Mouse (Mus musculus): ENCODE measurements at regions not wholly inside any gene's neighbourhood (a gene's known extent, or its start where the extent isn't known, plus 50 kb on each side); places are given as distances from the start of the nearest gene placed in this dataset.

DNA sequence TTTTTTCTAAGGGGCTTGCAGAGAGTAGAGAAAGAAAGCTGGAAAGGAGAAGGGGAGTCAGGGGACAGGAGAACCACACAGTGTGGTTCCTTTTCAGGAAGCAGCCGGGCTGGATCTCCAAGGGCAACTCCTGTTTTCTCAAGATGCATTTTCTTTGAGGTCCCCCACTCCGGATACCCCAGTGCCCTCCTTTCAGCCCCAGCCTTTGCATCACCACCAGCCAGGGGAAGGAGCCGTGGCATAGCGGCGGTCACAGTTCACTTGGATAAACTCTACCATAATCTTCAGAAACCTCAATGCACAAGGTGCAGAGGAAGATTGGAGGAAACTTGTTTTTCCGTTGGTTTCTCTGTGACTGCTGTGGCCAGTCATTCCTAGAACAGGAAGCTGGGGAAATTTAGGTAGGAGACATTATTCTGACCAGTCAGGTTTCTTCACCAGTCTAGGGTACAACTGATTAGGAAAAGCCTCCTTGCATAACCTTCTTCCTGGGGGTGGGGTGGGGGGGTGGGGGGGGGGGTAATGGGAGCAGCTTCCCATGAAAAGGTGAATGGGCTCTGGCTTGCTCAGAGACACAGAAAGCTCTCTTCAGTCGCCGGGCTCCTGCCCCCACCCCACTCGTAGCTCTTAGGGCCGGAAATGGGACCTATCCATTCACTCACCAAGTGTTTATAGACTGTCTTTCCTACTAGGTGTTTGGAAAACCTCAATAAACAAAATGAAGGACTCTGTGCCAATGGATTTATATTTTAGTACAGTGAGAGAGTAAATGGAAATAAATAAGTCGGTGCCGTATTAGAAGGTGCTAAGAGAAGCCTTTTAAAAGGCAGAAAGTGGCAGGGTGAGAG lies 196.6 kb downstream of the Gsdmc2 start:
- Histone ChIP-seq H3K9ac (no peak overlapping the region), H3K9me3 (ENCODE audit: low read length) (no peaks in the 10 kb centered on the region), H3K4me3 (ENCODE audit: low read depth, low read length) (no peak overlapping the region), H3K4me2 (ENCODE audit: low read depth) (no peak overlapping the region), H3K36me3 (ENCODE audit: insufficient read depth) (no peaks in the 10 kb centered on the region), H3K27me3 (ENCODE audit: insufficient read depth, low read length) (no peaks in the 10 kb centered on the region), H3K4me1 (ENCODE audit: insufficient read depth) (peaks cover 7% of the 10 kb centered on the region; the same call in 1 of the 2 replicates), H3K27ac (ENCODE audit: low read depth, low read length) (no peak overlapping the region)
- no peak for TF ChIP-seq CTCF (IDR thresholded peaks at IDR 0.05; ENCODE audit: low read depth)
- WGBS, result 87% methylated on average over 12 of the region's 12 CpGs
- ATAC-seq (no peak), DNase-seq (no peak)

DNA sequence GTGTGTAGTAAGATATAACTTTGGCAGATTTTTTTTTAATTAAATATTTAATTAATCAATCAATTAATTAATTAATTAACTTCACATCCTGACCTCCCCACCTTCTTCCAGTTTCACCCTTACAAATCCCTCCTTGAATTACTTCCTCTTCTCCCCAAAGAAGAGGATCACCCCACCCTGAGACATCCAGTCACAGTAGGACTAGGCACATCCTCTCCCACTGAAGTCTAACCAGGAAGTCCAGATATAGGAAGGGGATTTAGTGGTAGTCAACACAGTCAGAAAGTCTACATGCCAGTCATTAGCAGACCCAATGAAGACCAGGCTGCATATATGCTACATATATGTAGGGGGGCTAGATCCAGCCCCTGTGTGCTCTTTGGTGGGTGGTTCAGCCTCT lies 220.2 kb downstream of the Gsdmc2 start:
- Histone ChIP-seq H3K4me2 (ENCODE audit: low read depth) (no peak overlapping the region), H3K9ac (no peak overlapping the region), H3K4me1 (ENCODE audit: insufficient read depth) (no peaks in the 10 kb centered on the region), H3K4me3 (ENCODE audit: low read depth, low read length) (no peak overlapping the region), H3K27ac (ENCODE audit: low read depth, low read length) (no peak overlapping the region), H3K27me3 (ENCODE audit: insufficient read depth, low read length) (no peaks in the 10 kb centered on the region), H3K36me3 (ENCODE audit: insufficient read depth) (no peaks in the 10 kb centered on the region), H3K9me3 (ENCODE audit: low read length) (no peaks in the 10 kb centered on the region)
- TF ChIP-seq CTCF (IDR thresholded peaks at IDR 0.05; ENCODE audit: low read depth), result no peak
- DNase-seq, result no peak
- ATAC-seq, result no peak

DNA sequence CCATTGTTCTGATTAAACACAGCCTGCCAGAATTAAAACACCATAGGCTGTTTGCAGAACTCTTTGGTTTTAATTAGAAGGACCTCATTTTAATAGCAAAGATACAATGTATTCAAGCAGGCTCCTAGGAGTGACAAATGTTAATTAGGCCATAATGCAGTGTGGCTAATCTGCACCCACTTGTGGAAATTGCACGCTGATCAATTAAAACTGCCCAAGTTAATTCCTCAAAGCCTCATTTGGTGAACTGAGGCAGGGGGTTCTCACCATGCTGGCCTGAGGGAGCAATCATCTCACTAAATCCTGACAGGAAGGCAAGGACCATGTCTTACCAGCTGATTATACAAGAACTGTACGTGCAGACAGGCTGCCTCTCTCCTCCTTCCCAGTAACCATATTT lies 220.7 kb downstream of the Gsdmc2 start:
- H3K4me3 ChIP-seq (ENCODE audit: low read depth, low read length), result no peak overlapping the region
- DNase-seq (no peak), ATAC-seq (no peak)
- TF ChIP-seq CTCF (IDR thresholded peaks at IDR 0.05; ENCODE audit: low read depth), result no peak
- no peaks in the 10 kb centered on the region for H3K9me3 ChIP-seq (ENCODE audit: low read length)
- H3K36me3 ChIP-seq (ENCODE audit: insufficient read depth), result no peaks in the 10 kb centered on the region
- no peak overlapping the region for H3K9ac ChIP-seq
- H3K4me1 ChIP-seq (ENCODE audit: insufficient read depth), result no peaks in the 10 kb centered on the region
- H3K4me2 ChIP-seq (ENCODE audit: low read depth), result no peak overlapping the region
- WGBS, result 12% methylated on average over 2 of the region's 2 CpGs
- H3K27me3 ChIP-seq (ENCODE audit: insufficient read depth, low read length), result no peaks in the 10 kb centered on the region
- H3K27ac ChIP-seq (ENCODE audit: low read depth, low read length), result no peak overlapping the region

DNA sequence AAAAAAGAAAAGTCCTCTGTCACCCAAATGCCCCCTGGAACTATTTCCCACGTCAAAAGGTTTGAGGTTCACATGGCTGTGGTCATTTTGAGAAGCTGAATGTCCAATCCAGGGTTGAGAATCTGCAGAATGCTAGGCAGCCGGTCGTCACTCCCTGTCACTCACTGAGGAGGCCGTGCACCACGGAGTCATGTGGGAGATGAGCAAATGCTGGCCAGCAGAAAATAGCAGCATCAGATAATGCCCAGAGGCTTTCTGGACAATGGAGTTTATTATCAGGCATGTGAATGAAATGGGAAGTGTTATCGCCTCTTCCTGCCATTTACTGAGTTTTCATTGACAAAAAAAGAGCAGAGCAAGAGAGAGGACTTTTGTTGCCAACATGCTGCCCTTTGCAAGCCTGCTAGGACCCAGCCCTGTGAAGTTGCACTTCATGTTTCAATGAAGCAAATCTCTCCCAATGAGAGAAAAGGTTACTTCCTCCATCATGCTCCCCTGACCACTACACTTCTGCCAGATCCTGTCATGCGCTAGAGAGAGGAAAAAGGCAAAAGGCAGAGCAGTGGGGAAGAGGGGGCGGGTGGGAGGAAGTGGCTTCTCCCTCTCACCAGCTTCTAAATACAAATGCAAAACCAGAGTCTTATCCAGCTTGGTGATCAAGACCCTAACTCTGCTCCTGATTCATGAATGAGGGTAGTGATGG lies 228.3 kb downstream of the Gsdmc2 start:
- TF ChIP-seq CTCF (IDR thresholded peaks at IDR 0.05; ENCODE audit: low read depth), result no peak
- Histone ChIP-seq H3K4me3 (ENCODE audit: low read depth, low read length) (no peak overlapping the region), H3K9ac (no peak overlapping the region), H3K9me3 (ENCODE audit: low read length) (no peaks in the 10 kb centered on the region), H3K36me3 (ENCODE audit: insufficient read depth) (no peaks in the 10 kb centered on the region), H3K27me3 (ENCODE audit: insufficient read depth, low read length) (no peaks in the 10 kb centered on the region), H3K27ac (ENCODE audit: low read depth, low read length) (no peak overlapping the region), H3K4me2 (ENCODE audit: low read depth) (no peak overlapping the region), H3K4me1 (ENCODE audit: insufficient read depth) (no peaks in the 10 kb centered on the region)
- 74% methylated on average over 8 of the region's 8 CpGs for WGBS
- no peak for ATAC-seq
- no peak for DNase-seq

DNA sequence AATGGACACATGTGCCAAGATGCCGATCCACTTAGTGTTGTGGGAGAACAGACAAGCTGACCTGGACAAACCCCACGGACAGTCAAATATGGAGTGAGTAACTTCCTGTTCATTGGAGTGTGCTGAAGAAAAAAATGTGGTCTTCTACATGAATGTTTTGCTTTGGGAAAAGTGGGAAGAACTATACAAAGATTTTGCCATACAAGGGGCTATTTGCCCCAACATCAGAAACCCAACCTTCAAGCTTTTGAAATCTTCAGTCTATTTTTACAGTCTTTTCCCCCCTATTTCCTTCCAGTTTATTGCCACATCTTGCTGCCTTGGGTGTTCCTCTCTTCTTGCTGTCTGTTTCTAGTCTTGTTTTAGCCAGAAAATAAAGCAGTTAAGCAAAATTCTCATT lies 230.8 kb downstream of the Gsdmc2 start:
- no peaks in the 10 kb centered on the region for H3K36me3 ChIP-seq (ENCODE audit: insufficient read depth)
- no peak overlapping the region for H3K9ac ChIP-seq
- no peak overlapping the region for H3K4me3 ChIP-seq (ENCODE audit: low read depth, low read length)
- H3K27ac ChIP-seq (ENCODE audit: low read depth, low read length), result no peak overlapping the region
- no peaks in the 10 kb centered on the region for H3K9me3 ChIP-seq (ENCODE audit: low read length)
- H3K4me1 ChIP-seq (ENCODE audit: insufficient read depth), result no peaks in the 10 kb centered on the region
- no peaks in the 10 kb centered on the region for H3K27me3 ChIP-seq (ENCODE audit: insufficient read depth, low read length)
- no peak overlapping the region for H3K4me2 ChIP-seq (ENCODE audit: low read depth)
- ATAC-seq (no peak), DNase-seq (no peak)
- 92% methylated on average over 2 of the region's 2 CpGs for WGBS
- no peak for TF ChIP-seq CTCF (IDR thresholded peaks at IDR 0.05; ENCODE audit: low read depth)

DNA sequence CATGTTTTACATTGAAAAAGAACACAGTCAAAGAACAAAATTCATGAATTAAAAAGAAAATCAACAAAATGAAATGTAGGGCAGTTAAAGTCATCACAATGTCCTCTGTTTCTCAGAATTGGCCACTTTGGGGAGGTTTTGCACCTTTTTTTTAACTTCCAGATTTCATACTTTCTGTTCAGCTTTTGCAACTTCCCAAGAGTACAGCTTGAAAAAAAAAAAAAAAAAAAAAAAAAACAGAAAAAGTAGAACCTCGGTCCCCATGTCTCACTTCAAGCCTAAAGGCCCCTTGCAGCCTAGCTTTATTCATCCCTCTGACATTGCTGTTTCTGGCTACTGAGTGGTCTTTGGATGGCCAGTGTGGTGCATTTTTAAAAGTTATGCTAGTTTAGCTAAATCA lies 231.9 kb downstream of the Gsdmc2 start:
- no peak for DNase-seq
- Histone ChIP-seq H3K4me1 (ENCODE audit: insufficient read depth) (no peaks in the 10 kb centered on the region), H3K4me3 (ENCODE audit: low read depth, low read length) (no peak overlapping the region), H3K4me2 (ENCODE audit: low read depth) (no peak overlapping the region), H3K27ac (ENCODE audit: low read depth, low read length) (no peak overlapping the region), H3K9ac (no peak overlapping the region), H3K27me3 (ENCODE audit: insufficient read depth, low read length) (no peaks in the 10 kb centered on the region), H3K9me3 (ENCODE audit: low read length) (no peaks in the 10 kb centered on the region), H3K36me3 (ENCODE audit: insufficient read depth) (no peaks in the 10 kb centered on the region)
- WGBS, result 78% methylated on average over 1 of the region's 1 CpGs
- TF ChIP-seq CTCF (IDR thresholded peaks at IDR 0.05; ENCODE audit: low read depth), result no peak
- no peak for ATAC-seq

DNA sequence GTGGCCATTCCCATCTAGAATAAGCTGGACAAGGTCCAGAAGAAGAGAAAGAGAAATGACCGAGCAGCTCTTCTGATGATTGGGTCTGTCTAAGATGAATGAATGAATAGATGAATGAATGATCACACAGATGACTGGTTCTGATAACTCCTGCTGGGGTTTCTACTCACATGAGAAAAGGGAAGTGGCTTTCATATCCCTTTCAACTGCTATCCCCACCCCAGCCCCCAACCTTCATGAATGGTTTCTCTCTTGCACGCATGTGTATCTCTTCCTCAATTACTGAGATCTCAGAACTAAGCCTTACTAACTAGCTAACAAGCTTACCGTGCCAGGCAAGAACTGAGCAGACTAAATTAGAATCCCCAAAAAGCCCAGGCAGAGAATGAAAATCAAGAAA lies 233.8 kb downstream of the Gsdmc2 start:
- Histone ChIP-seq H3K9me3 (ENCODE audit: low read length) (no peaks in the 10 kb centered on the region), H3K9ac (no peak overlapping the region), H3K4me3 (ENCODE audit: low read depth, low read length) (no peak overlapping the region), H3K4me1 (ENCODE audit: insufficient read depth) (no peaks in the 10 kb centered on the region), H3K27me3 (ENCODE audit: insufficient read depth, low read length) (no peaks in the 10 kb centered on the region), H3K27ac (ENCODE audit: low read depth, low read length) (no peak overlapping the region), H3K36me3 (ENCODE audit: insufficient read depth) (no peaks in the 10 kb centered on the region), H3K4me2 (ENCODE audit: low read depth) (no peak overlapping the region)
- WGBS, result 61% methylated on average over 3 of the region's 3 CpGs
- DNase-seq (no peak), ATAC-seq (no peak)
- no peak for TF ChIP-seq CTCF (IDR thresholded peaks at IDR 0.05; ENCODE audit: low read depth)
